Mouse (Mus musculus) limb, embryonic 13.5 days (tissue): ENCODE data around the gene Lamp3. TPM values are rescaled to one million over a fixed set of nuclear protein-coding genes. Genes with fewer than 3 reads are reported as not detected.
"Not testable (repeated sequence)": the region's sequence is repeated elsewhere in the genome, so short reads cannot be mapped to it uniquely, and the experiment has no call there.

Experiments
- ATAC-seq: fragments of 200-750 bp; cut with Nextera tagmentation; 2 replicates; pipeline ENCODE4 v1.8.0; 2017; ENCODE audit warnings: low read depth, moderate number of reproducible peaks, moderate TSS enrichment; ENCODE audit not compliant: low FRiP score
- H3K27ac ChIP-seq: fragments of 300-500 bp; sonication (generic); 2 replicates; pipeline ENCODE4 v1.5.1; 2015; ENCODE audit warnings: inconsistent platforms, mild to moderate bottlenecking, moderate library complexity
- H3K27me3 ChIP-seq: fragments of 300-500 bp; sonication (generic); 2 replicates; pipeline ENCODE4 v1.6.1; 2015; ENCODE audit warnings: mild to moderate bottlenecking, inconsistent platforms
- H3K36me3 ChIP-seq: fragments of 300-500 bp; sonication (generic); 2 replicates; pipeline ENCODE4 v1.6.1; 2015; ENCODE audit warnings: inconsistent platforms, mild to moderate bottlenecking, moderate library complexity
- H3K4me1 ChIP-seq: fragments of 300-500 bp; sonication (generic); 2 replicates; pipeline ENCODE4 v1.6.1; 2015; ENCODE audit warnings: inconsistent platforms
- H3K4me2 ChIP-seq: fragments of 300-500 bp; sonication (generic); replicated peaks from 2 replicates; pipeline ENCODE4 v1.6.1; 2015; ENCODE audit warnings: inconsistent platforms, mild to moderate bottlenecking, moderate library complexity
- H3K4me3 ChIP-seq: fragments of 300-500 bp; sonication (generic); 2 replicates; pipeline ENCODE4 v1.5.1; 2015; ENCODE audit warnings: moderate library complexity, mild to moderate bottlenecking, inconsistent platforms
- H3K9ac ChIP-seq: fragments of 300-500 bp; sonication (generic); 2 replicates; pipeline ENCODE4 v1.6.1; 2015; ENCODE audit warnings: mild to moderate bottlenecking, inconsistent platforms
- H3K9me3 ChIP-seq: fragments of 300-500 bp; sonication (generic); 2 replicates; pipeline ENCODE4 v1.6.1; 2016; ENCODE audit warnings: inconsistent platforms
- WGBS: fragments of 180-500 bp; shearing (Covaris S2); methylation state at CpG from one replicate; pipeline ENCODE4 v1.1.7; 2015; 5-methylcytosine and 5-hydroxymethylcytosine counted together
- polyA plus RNA-seq: library from polyadenylated mRNA; unstranded; fragments of >200 nt; fragmentation: Nextera tagmentation; extraction: Ambion mirVana; gene quantifications from 2 replicates; pipeline ENCODE4 v1.2.1, GENCODE M21; 2015

The Lamp3 gene
- 0.05 TPM in 2 replicates for polyA plus RNA-seq

GRCm38 (mm10) chr16:19706216-19706615 lies at the start of gene Lamp3:
TSS of gene Lamp3 (minus strand) at chr16:19706375.
- Histone ChIP-seq H3K27me3 (no peaks in the 10 kb centered on the region), H3K4me1 (no peaks in the 10 kb centered on the region), H3K9me3 (no peaks in the 10 kb centered on the region), H3K4me3 (no peak within 1 kb of the TSS), H3K36me3 (no peaks in the 10 kb centered on the region), H3K9ac (no peak within 1 kb of the TSS), H3K27ac (no peak within 1 kb of the TSS), H3K4me2 (no peak within 1 kb of the TSS)
- ATAC-seq = no peak

- Histone ChIP-seq H3K27ac (no peak overlapping the region), H3K36me3 (no peaks in the 10 kb centered on the region), H3K9me3 (no peaks in the 10 kb centered on the region), H3K4me1 (no peaks in the 10 kb centered on the region), H3K27me3 (no peaks in the 10 kb centered on the region), H3K9ac (no peak overlapping the region), H3K4me3 (no peak overlapping the region), H3K4me2 (no peak overlapping the region)
- WGBS = 67% methylated on average over 1 of the region's 1 CpGs
- ATAC-seq = no peak
These were observed 26.7 kb upstream of the Lamp3 start for GRCm38 (mm10) chr16:19732896-19733295.

DNA sequence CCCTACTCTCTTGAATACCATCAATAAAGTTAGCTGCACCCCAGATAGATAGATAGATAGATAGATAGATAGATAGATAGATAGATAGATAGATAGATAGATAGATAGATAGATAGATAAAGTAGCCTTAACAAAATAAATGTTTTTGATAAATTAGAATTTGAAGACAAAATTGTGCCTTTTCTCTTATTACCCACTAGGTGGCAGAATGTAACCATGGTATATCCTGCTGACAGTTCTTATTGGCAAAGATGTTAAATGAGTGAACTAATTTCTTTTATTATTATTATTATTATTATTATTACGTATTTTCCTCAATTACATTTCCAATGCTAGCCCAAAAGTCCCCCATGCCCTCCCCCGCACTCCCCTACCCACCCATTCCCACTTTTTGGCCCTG lies 18.0 kb upstream of the Lamp3 start:
- H3K27me3 ChIP-seq, H3K4me1 ChIP-seq, H3K4me3 ChIP-seq, H3K4me2 ChIP-seq, H3K27ac ChIP-seq, ATAC-seq, H3K36me3 ChIP-seq, H3K9me3 ChIP-seq, H3K9ac ChIP-seq: not testable (repeated sequence)
- WGBS = 46% methylated on average over 2 of the region's 2 CpGs

- no peaks in the 10 kb centered on the region for H3K27me3 ChIP-seq
- H3K4me3 ChIP-seq = no peak overlapping the region
- no peak overlapping the region for H3K27ac ChIP-seq
- H3K36me3 ChIP-seq = no peaks in the 10 kb centered on the region
- 58% methylated on average over 2 of the region's 2 CpGs for WGBS
- no peaks in the 10 kb centered on the region for H3K4me1 ChIP-seq
- ATAC-seq = no peak
- no peaks in the 10 kb centered on the region for H3K9me3 ChIP-seq
- H3K4me2 ChIP-seq = no peak overlapping the region
- no peak overlapping the region for H3K9ac ChIP-seq
These were observed 14.8 kb upstream of the Lamp3 start for GRCm38 (mm10) chr16:19720959-19721358.

DNA sequence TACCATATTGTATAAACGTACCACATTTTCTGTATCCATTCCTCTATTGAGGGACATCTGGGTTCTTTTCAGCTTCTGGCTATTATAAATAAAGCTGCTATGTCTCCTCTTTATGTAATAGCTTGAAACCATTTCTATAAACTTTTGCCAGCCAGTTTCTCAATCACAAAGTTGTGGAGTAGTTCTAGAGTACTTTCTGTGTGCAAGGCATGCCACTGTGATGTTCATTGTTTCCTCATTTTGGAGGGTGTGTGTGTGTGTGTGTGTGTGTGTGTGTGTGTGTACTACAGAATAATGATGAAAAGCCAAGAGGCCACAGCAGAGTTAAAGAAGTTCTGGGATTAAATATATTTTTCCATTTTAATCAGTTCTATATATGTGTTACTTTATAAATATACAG lies 1.2 kb upstream of the Lamp3 start:
- no peaks in the 10 kb centered on the region for H3K4me1 ChIP-seq
- H3K4me3 ChIP-seq = no peak overlapping the region
- H3K9me3 ChIP-seq = no peaks in the 10 kb centered on the region
- H3K36me3 ChIP-seq = no peaks in the 10 kb centered on the region
- no peak overlapping the region for H3K9ac ChIP-seq
- no peak overlapping the region for H3K4me2 ChIP-seq
- 78% methylated on average over 1 of the region's 1 CpGs for WGBS
- ATAC-seq = no peak
- H3K27ac ChIP-seq = no peak overlapping the region
- H3K27me3 ChIP-seq = no peaks in the 10 kb centered on the region

GRCm38 (mm10) chr16:19699207-19699606 lies 7.0 kb downstream of the Lamp3 start:
- Histone ChIP-seq H3K4me3 (no peak overlapping the region), H3K27me3 (no peaks in the 10 kb centered on the region), H3K9me3 (no peaks in the 10 kb centered on the region), H3K9ac (no peak overlapping the region), H3K4me1 (no peaks in the 10 kb centered on the region), H3K36me3 (no peaks in the 10 kb centered on the region), H3K4me2 (no peak overlapping the region), H3K27ac (no peak overlapping the region)
- no peak for ATAC-seq

DNA sequence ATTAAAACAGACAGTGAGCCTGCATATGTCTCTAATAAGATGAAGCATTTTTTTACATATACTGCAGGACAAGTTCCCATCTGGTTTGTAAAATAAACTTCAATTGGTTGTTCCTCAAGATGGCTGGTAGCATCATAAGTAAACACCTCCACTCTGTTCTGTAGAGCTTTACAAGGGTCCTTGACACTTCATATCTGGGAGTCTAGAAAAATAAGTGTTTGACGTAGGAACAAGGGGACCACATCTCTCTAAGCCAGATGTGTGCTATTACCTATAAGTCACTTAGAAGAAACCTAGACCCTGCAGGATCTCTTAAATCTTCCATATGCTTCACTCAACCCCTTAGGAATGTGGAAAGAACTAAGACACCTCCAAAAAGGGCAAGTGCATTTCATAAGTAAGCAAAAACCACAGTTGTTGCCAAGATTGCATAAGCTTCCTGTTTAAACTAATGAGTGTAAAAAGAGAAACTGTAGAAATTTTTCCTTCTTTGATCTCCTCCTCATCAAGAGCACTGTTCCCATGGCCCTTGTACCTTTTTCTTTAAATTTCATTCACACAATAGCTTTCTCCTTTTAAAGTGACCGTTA lies 35.3 kb downstream of the Lamp3 start:
- no peaks in the 10 kb centered on the region for H3K36me3 ChIP-seq
- no peak overlapping the region for H3K4me3 ChIP-seq
- no peak overlapping the region for H3K9ac ChIP-seq
- no peaks in the 10 kb centered on the region for H3K27me3 ChIP-seq
- H3K27ac ChIP-seq = no peak overlapping the region
- H3K4me1 ChIP-seq = no peaks in the 10 kb centered on the region
- H3K9me3 ChIP-seq = no peaks in the 10 kb centered on the region
- WGBS = 81% methylated on average over 2 of the region's 2 CpGs
- no peak overlapping the region for H3K4me2 ChIP-seq
- ATAC-seq = no peak

DNA sequence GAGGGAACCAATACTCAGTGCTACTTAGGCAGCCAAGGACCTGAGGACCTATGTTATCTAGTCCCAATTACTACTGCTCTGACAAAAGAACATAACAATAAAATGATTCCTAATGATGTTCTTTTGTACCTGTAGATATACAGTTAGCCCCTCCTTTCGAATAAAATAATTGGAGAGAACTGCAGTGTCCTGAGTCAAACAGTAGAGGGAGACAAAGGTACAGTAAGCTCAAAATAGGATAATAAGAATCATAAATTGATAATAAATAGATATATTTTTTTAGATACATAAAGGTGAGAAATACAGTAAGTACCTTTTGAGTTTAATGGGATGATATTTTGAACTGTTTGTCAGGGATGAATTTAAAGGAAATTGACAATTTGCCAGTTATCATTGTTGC lies 39.9 kb downstream of the Lamp3 start:
- Histone ChIP-seq H3K9me3 (no peaks in the 10 kb centered on the region), H3K36me3 (no peaks in the 10 kb centered on the region), H3K27ac (no peak overlapping the region), H3K4me2 (no peak overlapping the region), H3K9ac (no peak overlapping the region), H3K27me3 (no peaks in the 10 kb centered on the region), H3K4me3 (no peak overlapping the region), H3K4me1 (no peaks in the 10 kb centered on the region)
- 54% methylated on average over 1 of the region's 1 CpGs for WGBS
- ATAC-seq = no peak

- Histone ChIP-seq H3K4me1 (no peaks in the 10 kb centered on the region), H3K36me3 (no peaks in the 10 kb centered on the region), H3K27me3 (no peaks in the 10 kb centered on the region), H3K9me3 (no peaks in the 10 kb centered on the region; the same call in 1 of the 2 replicates), H3K4me3 (no peak within 1 kb of the TSS), H3K27ac (no peak within 1 kb of the TSS), H3K9ac (no peak within 1 kb of the TSS), H3K4me2 (no peak within 1 kb of the TSS)
- WGBS = 83% methylated on average over 1 of the region's 1 CpGs
- no peak for ATAC-seq
These were observed 76.4 kb downstream of the Lamp3 start, which contains the start of gene Olfr171 for GRCm38 (mm10) chr16:19629816-19630215. TSS of gene Olfr171 (minus strand) at chr16:19629916.

DNA sequence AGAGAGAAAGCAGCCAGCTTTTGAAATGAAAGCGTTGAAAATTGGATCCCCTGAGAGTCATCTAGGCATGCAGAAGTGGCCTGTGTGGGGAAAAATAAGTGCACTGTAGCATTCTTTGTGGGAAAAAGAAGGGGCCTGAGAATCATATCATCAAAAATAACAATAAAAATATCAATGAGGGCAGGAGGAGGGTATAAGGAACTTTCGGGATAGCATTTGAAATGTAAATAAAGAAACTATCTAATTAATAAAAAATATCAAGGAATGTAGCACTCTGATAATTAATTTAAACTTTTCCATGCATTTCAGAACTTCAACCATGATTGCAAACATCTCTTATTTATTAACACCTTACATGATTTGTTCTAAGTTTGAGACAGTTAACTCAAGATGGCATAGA lies 94.4 kb downstream of the Lamp3 start, which contains the start of gene Olfr170:
Gene Olfr170 (minus strand): TSS at position 101 of the 400 bp plus-strand sequence.
- not testable (repeated sequence) for H3K4me3 ChIP-seq, H3K36me3 ChIP-seq, H3K27ac ChIP-seq, H3K9me3 ChIP-seq, H3K27me3 ChIP-seq, ATAC-seq, H3K9ac ChIP-seq, H3K4me1 ChIP-seq, H3K4me2 ChIP-seq
- 95% methylated on average over 2 of the region's 2 CpGs for WGBS

Other genes with a start within 250 kb of the Lamp3 start
- not detected in 2 replicates for gene Olfr166, start 222.7 kb downstream of the Lamp3 start, polyA plus RNA-seq
- gene Olfr167, start 184.1 kb downstream of the Lamp3 start, polyA plus RNA-seq = not detected in 2 replicates
- gene Olfr168, start 170.8 kb downstream of the Lamp3 start, polyA plus RNA-seq = not detected in 2 replicates
- gene Olfr169, start 134.6 kb downstream of the Lamp3 start, polyA plus RNA-seq = not detected in 2 replicates
- not detected in 2 replicates for gene Olfr170, start 94.5 kb downstream of the Lamp3 start, polyA plus RNA-seq
- gene Olfr171, start 76.5 kb downstream of the Lamp3 start, polyA plus RNA-seq = not detected in 2 replicates
- gene B3gnt5, start 53.8 kb upstream of the Lamp3 start, polyA plus RNA-seq = 32.2 and 35.6 TPM in 2 replicates